Mouse (Mus musculus) liver (tissue): ENCODE data around the gene Prr5l.
"Not testable (repeated sequence)": the region's sequence is repeated elsewhere in the genome, so short reads cannot be mapped to it uniquely, and the experiment has no call there.

ENCODE experiments used
- DNase-seq: peaks from one replicate; pipeline ENCODE4 v3.0.0-alpha.2; 2020; ENCODE audit warnings: mixed read lengths

Prr5l gene

GRCm38 (mm10) chr2:101761898-101762297 is 120.9 kb downstream of the Prr5l start:
- no peak for DNase-seq

DNA sequence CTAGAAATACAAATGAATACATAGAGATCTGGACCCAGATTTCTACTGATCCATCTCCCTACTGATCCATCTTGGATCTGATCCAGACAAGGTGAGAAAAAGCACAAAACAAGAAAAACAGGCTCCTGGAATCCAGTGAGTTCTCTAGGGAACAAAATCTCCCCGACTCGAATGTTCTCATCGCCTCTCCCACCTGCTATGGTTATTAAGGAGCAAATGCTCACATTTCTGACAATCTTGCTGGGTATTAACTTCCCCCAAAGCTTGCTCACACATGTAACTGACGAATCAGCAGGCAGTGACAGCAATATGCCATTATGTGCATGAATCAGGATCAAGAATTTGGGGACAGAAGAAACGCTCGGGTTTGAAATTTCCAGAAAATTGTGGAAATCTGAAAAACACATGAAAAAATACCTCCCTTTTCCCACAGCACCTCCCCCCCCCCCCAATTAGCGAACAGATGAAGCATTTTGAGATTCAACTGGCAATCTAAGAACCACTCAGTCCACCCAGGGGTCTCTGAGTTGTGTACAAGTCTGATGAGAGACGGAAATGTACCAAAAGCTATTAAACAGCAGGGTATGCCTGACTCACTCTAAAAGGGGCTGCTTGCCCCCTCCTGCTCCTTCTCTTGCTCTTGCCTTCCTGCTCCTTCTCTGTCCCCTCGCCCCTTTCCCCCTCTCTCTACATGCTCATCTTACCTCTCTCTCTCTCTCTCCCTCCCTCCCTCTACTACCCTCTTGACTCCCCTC is 123.1 kb downstream of the Prr5l start:
- DNase-seq: no peak

- no peak for DNase-seq
These were observed 125.0 kb downstream of the Prr5l start for GRCm38 (mm10) chr2:101757806-101758205.

DNA sequence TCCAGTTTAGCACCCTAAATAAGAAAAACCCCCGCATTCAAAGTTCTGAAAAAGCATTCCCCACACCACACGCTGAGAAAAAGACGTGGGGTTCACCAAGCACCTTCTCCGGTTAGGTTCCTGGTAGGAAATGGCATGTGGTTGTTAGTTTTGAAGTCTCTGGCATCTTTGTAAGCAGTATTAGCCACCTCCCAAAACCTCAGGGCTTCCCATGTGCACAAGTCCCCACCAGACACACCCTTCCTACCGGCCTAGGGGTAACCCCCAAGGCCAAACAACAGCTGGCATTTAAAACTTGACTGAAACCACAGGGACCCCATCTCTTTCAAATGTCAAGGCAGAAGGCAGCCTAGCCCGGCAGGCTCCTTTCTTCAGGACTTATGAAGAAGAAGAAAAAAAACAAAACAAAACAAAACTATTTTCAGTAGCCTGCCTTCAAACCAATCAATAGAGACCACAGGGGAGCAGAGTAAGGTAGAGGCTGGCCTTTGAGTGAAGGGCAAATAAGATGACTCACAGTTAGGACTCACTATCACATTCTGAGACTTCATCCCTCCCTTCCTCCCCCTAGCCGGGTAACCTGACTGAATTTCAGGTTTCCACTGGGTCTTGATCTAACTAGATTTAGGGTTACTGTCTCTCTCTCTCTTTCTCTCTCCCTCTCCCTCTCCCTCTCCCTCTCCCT is 126.6 kb downstream of the Prr5l start:
- DNase-seq: no peak

DNA sequence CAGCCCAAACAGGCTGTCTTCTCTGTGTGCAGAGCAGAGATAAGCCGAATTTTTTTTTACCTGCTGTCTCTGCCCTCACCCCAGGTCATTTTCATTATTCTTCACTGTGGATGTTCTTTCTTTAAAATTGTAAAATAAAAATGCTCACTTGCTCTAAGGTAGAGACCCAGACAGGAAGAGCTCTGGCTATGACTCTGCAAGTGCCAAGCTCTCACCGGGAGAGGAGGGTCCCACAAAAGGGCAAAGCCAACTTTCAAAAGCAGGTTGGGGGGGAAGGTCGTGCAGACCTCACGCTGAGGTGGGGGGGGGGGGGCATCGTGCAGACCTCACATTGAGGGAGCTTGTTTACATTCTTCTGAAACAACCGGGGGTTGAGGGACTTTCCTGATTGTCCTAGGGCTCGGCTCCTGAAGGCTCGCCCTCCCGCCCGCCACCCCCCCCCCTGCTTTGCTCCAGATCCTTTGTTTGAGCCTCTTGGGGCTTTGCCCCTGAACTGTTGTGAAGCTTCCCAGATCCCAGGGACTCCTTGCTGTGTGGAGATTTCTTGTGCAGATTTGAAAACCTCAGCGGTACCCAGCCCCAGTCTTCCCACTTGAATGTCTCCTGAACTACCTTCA is 127.8 kb downstream of the Prr5l start:
- DNase-seq: no peak

DNA sequence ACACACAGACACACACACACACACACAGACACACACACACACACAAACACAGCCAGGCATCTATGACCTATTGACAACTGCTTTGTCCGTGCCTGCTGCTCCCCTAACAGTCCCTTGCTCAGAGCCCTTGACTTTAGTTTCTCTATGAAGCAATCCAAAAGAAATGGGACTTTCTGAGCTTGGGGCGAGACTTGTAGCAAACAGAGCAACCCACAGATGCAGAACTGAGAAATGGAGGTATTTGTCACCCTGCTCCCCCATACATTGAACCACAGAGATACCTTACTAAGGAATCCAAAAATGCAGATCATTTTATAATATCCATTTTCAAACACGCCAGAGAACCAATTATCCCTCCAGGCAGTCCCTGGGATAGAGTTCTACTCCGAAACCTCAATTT is 128.4 kb downstream of the Prr5l start:
- DNase-seq: no peak

DNA sequence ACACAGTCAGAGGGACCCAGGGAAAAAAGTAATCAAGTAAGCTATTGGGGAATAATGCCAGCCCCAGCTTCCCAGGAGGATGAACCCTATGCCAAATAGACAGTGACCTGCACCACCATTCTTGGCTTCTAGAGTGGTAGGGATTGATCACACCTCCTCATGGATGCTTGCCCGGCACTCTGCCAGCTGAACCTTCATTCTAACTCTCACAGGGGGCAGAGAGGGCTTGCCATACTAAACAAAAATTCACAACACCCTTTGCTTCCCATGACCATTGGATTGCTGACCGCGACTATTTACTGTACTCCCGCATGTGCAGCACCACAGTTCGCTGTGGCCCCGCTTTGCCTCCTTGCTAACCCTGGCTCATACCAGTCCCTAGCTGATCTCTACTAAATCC is 129.8 kb downstream of the Prr5l start:
- no peak for DNase-seq

GRCm38 (mm10) chr2:101752402-101752801 is 130.4 kb downstream of the Prr5l start:
- no peak for DNase-seq

DNA sequence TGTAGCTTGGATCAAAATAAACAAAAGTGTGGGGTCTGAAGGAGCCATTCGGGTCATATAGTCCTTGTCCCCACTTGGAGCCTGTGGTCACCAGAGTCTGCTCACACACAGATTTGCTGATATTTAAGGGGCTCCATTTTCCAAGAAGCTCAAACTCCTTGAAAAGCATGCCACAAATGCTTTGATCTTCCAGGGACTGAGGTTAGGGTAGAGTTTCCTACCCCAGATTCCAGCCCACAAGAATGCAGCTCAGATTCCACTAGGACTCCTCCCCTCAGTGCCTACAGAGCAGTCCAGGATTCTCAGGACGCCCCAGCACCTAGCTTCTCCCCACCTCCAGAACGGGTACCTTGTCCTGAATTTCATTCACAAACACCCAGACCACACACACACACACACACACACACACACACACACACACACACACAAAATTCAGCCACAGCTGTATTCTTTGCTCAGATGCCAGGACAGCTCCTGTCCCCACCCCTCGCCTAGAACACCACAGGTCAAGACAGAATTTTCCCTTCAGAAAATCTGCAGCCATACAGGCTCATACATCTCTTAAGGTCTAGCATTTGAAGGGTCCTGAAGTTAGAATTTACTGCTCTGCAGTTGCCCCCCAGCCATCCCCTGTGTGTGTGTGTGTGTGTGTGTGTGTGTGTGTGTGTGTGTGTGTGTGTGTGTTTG is 131.4 kb downstream of the Prr5l start:
- no peak for DNase-seq

GRCm38 (mm10) chr2:101746537-101746936 is 136.3 kb downstream of the Prr5l start:
- no peak for DNase-seq

DNA sequence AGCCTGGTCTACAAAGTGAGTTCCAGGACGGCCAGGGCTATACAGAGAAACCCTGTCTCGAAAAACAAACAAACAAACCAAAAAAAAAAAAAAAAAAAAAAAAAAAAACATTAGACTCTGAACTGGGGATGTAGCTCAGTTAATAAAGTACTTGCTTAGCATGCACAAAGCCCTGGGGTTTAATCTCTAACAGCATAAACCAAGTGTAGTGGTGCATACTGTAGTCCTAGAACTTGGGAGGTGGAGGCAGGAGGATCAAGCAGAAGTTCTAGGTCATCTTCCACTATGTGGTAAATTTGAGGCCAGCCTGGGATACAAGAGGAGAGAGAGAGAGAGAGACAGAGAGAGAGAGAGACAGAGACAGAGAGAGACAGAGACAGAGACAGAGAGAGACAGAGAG is 137.2 kb downstream of the Prr5l start:
- DNase-seq: not testable (repeated sequence)

DNA sequence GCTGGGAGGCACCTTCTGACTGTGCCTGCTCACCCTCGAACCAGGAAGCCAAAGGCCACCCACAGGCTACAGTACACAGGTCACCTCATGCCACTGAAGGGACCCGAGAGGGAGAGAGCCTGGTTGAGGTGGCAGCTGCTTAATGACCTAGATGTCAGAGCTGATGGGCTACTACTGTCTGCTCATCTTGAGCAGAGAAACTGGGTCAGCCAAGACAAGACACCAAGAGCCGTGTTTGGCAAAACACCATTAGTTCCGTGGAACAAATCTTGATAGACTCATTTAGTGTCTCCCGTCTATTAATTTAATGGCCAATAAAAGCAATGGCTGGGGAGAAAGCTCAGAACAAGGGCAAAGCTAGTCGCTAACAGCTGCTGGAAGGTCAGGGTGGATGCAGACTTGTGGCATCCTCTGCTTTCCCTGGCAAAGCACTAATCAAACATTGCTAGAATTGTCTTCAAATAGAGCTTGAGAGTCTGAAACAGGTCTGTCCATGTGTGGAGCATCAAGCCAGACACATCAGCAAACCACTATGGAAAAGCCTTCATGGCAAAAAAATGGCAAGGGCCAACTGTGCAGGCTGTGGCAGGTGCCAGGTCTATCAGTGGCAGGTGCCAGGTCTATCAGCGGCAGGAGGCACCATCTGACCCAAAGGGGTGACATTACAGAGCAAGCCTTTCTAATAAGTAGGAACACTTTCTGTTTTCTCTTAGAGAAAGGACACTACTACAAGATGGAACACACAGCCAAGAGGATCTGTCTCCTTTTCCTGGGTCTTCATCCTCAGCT is 140.6 kb downstream of the Prr5l start:
- DNase-seq: no peak

- DNase-seq: no peak
These were observed 141.2 kb downstream of the Prr5l start for GRCm38 (mm10) chr2:101741653-101742052.

DNA sequence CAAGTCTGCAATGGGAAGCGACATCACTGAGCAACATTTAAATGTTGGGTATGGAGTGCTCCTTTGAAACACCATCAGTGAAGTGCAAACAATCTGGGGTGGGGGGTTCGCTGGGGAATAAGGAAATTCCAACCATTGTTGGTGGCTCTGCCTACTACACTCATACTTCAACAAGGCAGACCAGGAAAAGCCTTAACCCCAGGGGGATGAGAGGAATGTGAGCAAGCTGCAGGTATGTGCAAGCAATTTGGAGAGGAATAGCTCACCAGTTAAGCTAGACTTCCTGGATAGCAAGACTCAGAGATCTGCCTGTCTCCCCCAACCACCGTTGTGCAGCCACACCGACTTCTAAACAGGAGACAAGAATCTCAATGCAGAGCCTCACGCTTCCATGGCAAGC is 142.9 kb downstream of the Prr5l start:
- DNase-seq: no peak

DNA sequence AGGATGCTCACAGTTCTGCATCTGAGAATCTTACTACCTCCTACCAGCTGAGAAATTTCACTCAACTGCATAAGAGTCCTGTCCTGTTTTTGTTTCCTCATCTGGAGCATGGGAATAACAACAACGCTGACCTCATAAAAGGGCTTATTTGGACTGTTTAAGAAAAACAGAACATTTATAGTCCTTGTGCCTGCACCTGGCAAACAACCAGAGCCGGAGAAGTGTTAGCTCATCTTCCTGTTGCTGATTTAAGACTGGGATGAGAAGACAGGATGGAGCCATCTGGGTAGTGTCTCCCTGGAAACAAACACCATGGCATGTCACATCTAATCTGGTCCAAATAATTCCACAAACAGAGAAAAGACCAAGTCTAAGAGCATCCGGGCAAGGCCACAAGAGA is 149.3 kb downstream of the Prr5l start:
- DNase-seq: no peak

- DNase-seq: no peak
These were observed 150.0 kb downstream of the Prr5l start for GRCm38 (mm10) chr2:101732777-101733210.

- no peak for DNase-seq
These were observed 151.9 kb downstream of the Prr5l start for GRCm38 (mm10) chr2:101730972-101731371.

GRCm38 (mm10) chr2:101729472-101729871 is 153.4 kb downstream of the Prr5l start:
- DNase-seq: no peak

- no peak for DNase-seq
These were observed 155.0 kb downstream of the Prr5l start for GRCm38 (mm10) chr2:101727787-101728186.

DNA sequence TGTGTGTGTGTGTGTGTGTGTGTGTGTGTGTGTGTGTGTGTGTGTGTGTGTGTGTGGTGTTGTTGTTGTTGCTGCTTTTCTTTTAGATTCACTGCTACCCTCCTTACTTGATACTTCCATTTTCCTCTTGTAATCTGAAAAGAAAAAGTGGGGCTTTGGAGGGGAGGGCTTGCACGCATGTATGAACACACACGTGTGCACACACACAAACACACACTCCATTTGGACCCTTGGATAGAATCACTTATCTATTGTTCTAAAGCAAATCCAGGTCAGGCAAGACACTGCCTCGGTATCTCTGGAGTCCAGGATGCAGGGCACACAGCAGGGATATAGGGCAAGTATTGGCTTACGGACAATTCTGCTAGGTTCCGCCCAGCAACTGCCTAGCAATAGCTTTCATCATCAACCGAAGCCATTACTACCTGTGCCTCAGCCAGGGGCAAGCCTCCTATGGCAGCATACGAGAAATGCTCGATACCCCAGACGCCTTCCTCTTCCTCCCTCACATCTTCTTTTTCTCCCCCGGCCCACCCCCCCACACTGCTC is 159.4 kb downstream of the Prr5l start:
- no peak for DNase-seq

DNA sequence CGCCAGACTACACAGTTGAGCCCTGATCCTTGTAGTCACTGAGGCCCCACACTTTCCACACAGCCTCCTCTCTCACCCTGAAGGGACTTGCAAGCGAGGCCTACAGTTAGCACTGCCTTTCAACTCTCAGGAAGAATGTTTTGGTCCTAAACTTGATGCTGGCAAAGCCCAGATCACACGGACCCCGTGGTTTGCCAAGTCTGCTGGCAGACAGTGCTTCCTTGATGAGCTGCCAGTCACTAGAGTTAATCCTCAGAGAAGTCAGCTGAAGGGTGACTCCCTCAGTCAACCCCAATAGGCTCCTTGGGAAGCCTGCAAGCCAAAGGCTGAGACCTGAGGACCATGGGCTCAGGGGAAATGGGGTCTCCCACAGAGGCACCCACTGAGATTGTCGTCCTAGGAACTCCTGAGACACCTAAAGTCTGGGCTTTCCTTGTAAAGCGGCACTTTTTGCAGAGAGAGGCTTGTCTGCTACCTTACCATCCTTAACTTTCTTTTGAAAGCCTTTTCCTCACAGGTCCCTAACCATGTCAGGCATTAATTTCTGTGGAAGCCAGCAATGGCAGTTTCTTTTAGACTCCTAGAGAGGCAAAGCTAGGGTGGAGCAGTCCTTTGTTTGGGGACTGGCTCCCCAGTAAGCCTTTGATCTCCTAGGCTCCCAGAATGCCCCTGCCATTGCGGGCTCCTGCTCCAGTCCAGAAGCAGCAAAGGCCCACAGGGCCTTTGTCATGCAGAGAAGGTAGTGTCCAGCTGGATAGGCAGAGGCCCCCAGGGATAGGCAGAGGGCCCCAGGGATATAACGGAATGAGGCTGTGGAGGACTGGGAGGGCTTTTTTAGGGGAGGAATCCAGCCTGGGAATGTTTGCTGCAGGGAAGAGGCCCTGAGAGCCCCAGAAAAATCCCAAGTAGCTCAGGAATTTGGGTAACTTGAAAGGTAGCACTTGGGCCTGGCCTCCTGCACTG is 160.2 kb downstream of the Prr5l start:
- DNase-seq: no peak
